Mouse (Mus musculus) lung, postnatal 25 days (tissue): ENCODE data around the gene Sprr2e.

Source experiments
- DNase-seq: peaks from one replicate; pipeline ENCODE4 v3.0.0; 2022; ENCODE audit warnings: low spot score

The Sprr2e gene

DNA sequence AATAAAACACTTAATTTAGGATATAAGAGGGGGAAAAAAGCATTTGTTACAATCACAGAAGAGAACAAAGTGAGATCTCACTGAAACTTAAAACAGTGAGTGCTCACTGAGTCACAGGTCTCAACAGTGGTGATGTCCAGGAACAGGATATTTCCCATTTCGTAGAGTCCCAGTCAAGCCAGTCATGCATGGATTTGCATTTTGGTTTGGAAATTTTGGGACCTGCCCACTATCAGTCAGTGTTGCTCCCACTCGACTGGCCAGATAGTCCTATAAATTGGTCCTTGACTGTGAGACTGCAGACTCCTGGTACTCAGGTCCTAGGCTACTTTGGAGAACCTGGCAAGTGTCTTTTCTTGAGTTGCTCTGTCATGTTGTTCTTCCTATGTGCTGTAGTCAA, at the start of gene Sprr2e:
Sprr2e (plus strand) TSS at position 301 of the 400 bp plus-strand sequence.
- DNase-seq: no peak

DNA sequence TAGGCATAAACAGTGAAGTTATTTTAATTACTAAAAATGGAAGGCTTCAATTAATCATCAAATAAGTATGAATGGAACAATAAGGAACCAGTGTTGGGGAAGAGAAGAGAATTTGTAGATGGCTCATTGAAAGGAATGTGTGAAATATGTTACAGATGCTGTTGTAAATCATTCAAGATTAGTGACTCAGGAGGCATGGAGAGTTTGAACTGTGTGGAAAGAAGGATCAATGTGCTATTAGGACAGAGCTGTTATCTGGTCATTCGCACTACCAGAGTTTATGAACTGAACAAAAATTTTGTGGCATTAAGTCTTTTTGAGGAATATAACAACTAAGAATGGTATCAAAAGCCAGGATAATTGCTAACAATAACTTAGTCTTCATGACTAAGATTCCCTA, 44.5 kb upstream of the Sprr2e start:
- DNase-seq: no peak

DNA sequence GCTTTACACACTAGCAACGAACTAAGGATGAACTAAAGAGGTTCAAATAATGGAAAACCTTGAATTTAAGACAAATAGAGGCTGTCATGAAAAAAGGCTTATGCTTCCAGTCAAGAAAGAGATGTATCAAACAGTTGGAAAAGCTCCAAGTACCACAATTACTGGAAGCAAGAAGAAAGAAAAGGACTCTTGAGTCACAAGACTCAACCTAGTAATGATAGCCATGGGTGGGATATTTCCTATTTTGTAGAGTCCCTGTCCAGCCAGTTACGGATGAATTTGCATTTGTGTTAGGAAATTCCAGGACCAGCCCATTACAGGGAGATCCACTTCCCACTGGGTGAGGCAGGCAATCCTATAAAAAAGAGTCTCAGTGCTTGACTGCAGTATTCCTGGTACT, 35.6 kb upstream of the Sprr2e start, which contains the start of gene Sprr2b:
Sprr2b (plus strand) TSS at position 301 of the 400 bp plus-strand sequence.
- DNase-seq: no peak

DNA sequence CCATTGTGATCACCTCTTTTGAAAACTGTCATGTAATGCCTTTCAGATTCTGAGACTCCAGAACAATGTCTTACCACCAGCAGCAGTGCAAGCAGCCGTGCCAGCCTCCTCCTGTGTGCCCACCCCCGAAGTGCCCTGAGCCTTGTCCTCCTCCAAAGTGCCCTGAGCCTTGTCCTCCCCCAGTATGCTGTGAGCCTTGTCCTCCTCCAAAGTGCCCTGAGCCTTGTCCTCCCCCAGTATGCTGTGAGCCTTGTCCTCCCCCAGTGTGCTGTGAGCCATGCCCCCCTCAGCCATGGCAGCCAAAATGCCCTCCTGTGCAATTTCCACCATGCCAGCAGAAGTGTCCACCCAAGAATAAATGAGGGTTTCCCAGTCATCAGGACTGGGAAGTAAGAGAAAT, 34.6 kb upstream of the Sprr2e start:
- DNase-seq: no peak

DNA sequence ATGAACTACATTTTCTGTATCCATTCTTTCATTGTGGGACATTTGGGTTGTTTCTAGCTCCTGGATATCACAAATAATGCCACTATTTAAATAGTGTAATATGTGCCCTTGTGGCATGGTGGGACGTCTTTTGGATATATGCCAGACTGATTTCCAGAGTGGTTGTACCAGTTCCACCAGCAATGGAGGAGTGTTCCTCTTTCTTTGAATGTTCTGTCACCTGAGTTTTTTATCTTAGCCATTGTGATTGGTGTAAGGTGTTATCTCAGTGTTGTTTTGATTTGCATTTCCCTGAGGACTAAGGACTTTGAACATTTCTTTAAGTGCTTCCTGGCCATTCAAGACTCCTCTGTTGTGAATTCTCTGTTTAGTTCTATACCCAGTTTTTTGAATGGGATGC, 15.7 kb upstream of the Sprr2e start:
- DNase-seq: no peak

DNA sequence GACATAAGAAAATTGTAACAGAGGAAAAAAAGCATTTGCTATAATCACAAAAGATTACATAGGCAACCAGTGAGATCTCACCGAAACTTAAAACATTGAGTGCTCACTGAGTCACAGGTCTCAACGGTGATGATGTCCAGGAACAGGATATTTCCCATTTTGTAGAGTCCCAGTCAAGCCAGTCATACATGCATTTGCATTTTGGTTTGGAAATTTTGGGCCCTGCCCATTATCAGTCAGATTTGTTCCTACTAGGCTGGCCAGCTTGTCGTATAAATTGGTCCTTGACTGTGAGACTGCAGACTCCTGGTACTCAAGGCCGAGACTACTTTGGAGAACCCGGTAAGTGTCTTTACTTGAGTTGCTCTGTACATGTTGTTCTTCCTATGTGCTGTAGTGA, 13.1 kb upstream of the Sprr2e start, which contains the start of gene Sprr2d:
Sprr2d (plus strand) TSS at position 301 of the 400 bp plus-strand sequence.
- DNase-seq: no peak

DNA sequence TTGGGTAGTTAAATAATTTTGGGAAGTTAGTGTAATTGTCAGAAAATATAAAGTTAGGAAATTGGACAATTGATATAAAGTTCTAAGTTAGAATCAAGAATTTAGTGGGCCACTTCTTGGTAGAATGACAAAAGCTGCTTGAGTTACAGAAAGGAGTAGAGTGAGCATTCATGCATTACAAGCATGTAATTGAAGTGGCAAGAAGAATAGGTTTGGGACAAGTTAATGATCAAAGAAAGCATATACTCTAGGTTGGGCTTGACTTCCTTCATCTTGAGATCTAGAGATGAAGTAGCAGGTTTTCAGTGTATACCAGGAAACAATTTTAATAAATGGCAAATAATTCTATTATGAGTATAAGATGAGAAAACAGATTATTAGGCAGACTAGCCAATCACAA, 9.7 kb downstream of the Sprr2e start:
- DNase-seq: no peak

DNA sequence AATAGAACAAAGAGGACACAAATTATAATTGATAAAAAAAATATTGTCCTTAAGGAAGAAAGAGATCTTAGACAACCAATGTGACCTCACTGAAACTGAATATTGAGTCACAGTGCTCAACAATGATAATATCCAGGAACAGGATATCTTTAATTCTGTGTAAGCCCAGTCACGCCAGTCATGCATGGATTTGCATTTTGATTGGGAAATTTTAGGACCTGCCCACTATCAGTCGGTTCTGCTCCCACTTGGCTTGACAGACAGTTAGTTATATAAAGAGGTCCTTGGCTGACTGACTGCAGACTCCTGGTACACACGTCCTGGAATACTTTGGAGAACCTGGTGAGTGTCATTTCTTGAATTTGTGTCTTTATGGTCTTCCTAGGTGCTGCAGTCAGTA, 12.9 kb downstream of the Sprr2e start, which contains the start of gene Sprr2f:
Sprr2f (plus strand) TSS at position 301 of the 400 bp plus-strand sequence.
- DNase-seq: no peak

DNA sequence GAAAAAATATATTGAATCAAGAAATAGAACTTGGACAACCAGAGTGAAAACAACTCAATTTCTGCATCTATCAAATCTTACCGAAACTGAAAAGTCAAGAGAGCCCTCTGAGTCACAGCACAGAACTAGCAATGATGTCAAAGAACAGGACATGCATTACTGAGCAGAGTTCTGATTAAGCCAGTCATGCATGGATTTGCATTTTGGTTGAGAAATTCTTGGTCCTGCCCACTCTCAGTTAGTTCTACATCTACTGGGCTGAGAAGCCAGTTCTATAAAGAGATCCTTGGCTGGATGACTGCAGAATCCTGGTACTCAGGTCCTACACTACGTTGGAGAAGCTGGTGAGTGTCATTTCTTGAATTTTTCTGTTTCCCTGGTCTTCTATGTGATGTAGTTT, 21.7 kb downstream of the Sprr2e start:
- no peak for DNase-seq

DNA sequence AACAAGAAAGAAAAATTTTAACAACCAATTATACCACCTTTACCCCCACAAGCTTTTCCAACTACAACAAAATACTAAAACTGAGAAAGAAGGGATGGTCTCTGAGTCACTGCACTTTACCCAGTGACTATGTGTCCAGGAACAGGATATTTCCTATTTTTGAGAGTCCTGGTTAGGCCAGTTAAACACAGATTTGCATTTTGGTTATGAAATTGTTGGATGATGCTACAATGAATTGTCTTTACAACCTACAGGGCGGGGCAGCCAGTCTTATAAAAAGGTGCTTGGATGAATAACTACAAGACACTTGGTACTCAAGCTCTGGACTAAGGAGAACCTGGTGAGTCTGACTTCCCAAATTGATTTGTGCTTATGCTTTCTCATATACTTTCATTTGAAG, 33.4 kb downstream of the Sprr2e start, which contains the start of gene Sprr2h:
Sprr2h (plus strand) TSS at position 301 of the 400 bp plus-strand sequence.
- DNase-seq: no peak

DNA sequence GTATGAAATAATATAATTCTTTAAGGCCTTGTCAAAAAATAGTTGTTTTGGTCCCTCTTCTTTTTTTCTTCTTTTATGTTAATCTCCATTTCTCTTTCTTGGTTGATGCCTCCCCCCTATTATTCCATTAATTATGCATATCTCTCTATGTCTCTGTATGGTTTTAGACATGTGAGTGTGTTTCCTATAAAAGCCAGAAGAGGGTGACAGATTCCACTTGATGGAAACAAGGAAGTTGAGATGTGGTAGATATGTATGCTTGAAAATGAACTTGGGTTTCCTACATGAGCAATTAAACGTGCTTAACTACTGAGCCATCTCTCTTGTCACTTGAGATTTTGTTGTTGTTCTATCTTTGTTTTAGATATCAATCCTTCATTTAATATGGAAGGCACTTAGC, 42.4 kb downstream of the Sprr2e start:
- no peak for DNase-seq
